ENCODE assay signal across 16 mouse cellular contexts in the genomic region with DNA sequence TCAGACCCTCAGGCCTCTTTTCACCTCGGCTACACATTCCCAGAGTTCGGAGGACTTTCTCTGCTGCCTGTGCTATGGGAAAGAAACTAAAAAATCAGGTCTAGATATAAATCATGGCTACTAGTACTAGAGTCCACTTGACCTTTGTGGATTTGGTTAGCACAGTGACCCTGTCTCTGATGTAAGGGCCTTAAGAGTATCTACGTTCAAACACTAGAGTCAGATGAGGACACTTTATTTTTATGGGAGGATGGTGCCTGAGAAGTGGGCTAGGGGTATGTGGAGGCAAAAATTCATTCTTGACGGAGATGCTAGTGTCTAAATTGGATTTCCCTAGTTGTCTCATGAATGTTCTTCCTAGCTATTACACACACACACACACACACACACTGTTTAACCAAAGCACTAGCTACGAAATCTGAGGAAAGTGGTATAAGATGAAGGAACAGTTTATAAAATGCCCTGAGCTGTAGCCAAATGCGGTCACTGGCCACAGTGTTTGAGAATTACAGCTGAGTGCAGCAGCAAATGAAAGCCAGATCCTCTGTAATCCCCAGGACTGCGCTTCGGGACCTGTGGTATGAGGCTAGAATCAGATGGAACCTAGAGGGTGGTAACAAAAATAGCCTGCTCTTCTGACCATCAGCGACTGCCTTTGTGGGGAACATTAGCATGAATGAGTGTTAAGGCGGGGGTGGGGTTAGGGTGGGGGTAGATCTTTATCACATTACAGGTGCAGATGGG.
DNase-seq lines count a peak whose midpoint lies in the region; ATAC-seq and TF ChIP-seq lines count a peak whose summit lies in the region.
"Had no signal": no experiment of that assay in that cellular context is flagged by ENCODE, and none has a peak within 500 bp of the region (broad histone marks: within the 10 kb centered on the region; RNA-seq: fewer than 3 reads in every experiment).

No protein-coding gene starts in this region.

- no peak for TF ChIP-seq CTCF in Patski (IDR thresholded peaks at IDR 0.05)

- DNase-seq in embryo, embryonic 10 days (ENCODE audit: low spot score) = peak; percentile 30
- DNase-seq in embryo, embryonic 9.5 days (ENCODE audit: extremely low spot score) = no peak
- DNase-seq in kidney, postnatal 14 days = no peak
- peak; percentile 99 for DNase-seq in Patski (ENCODE audit: low read depth, low spot score)
- peak; percentile 69 for DNase-seq in fibroblast of lung, adult 2 months (ENCODE audit: low read depth)
- no peak for DNase-seq in urinary bladder, adult 2 months (ENCODE audit: low spot score)
- DNase-seq: adrenal gland, postnatal 36 days; heart, adult 2 months; thymus, adult 2 months had no signal

- in situ Hi-C loops in Patski (cut with MboI; ENCODE audit: low pct_unique_long_range_greater_than_20kb) = loop anchor here (5.0 kb wide), 1 partner anchor 65 kb away; no protein-coding TSS in a partner anchor

- peak overlapping the region; percentile 91 for H3K27ac ChIP-seq in kidney, embryonic 16.5 days (ENCODE audit: low read length)
- H3K27ac ChIP-seq in intestine, embryonic 16.5 days (ENCODE audit: low read length) = no peak overlapping the region
- H3K27ac ChIP-seq: forebrain, embryonic 15.5 days; heart, adult 2 months; hindbrain, embryonic 13.5 days; intestine, embryonic 15.5 days; macrophage had no signal

- POLR2A ChIA-PET in Patski (lab: Charles Lee) = no interaction called here

- 0 out of 2 replicates have a peak overlapping the region, but pooled peaks have one; percentile 29 for H3K9ac ChIP-seq in kidney, embryonic 16.5 days (replicated peaks; ENCODE audit: low read length)
- H3K9ac ChIP-seq in intestine, embryonic 16.5 days (ENCODE audit: low read depth, low read length) = no peak overlapping the region
- H3K9ac ChIP-seq: forebrain, embryonic 15.5 days; hindbrain, embryonic 13.5 days; intestine, embryonic 15.5 days had no signal

- CTCF ChIA-PET in Patski (lab: Charles Lee) = no interaction called here

- WGBS in kidney, embryonic 16.5 days = 55% methylated on average over 10 of the region's 10 CpGs
- 60% methylated on average over 10 of the region's 10 CpGs for WGBS in intestine, embryonic 16.5 days

- H3K36me3 ChIP-seq in kidney, embryonic 16.5 days (ENCODE audit: insufficient read depth, low read length) = no peaks in the 10 kb centered on the region
- H3K36me3 ChIP-seq in intestine, embryonic 16.5 days (ENCODE audit: control insufficient read depth, insufficient read depth, low read length) = no peaks in the 10 kb centered on the region
- H3K36me3 ChIP-seq: forebrain, embryonic 15.5 days; hindbrain, embryonic 13.5 days; intestine, embryonic 15.5 days had no signal

- H3K9me3 ChIP-seq in kidney, embryonic 16.5 days (ENCODE audit: low read length) = no peaks in the 10 kb centered on the region
- H3K9me3 ChIP-seq in intestine, embryonic 16.5 days (ENCODE audit: control insufficient read depth, low read length) = no peaks in the 10 kb centered on the region
- H3K9me3 ChIP-seq: forebrain, embryonic 15.5 days; hindbrain, embryonic 13.5 days; intestine, embryonic 15.5 days had no signal

- H3K4me3 ChIP-seq in kidney, embryonic 16.5 days (ENCODE audit: low read length) = no peak overlapping the region
- no peak overlapping the region for H3K4me3 ChIP-seq in intestine, embryonic 16.5 days (ENCODE audit: low read length)
- H3K4me3 ChIP-seq: forebrain, embryonic 15.5 days; heart, adult 2 months; hindbrain, embryonic 13.5 days; intestine, embryonic 15.5 days had no signal

- H3K27me3 ChIP-seq in kidney, embryonic 16.5 days (ENCODE audit: insufficient read depth, low read length) = no peaks in the 10 kb centered on the region
- H3K27me3 ChIP-seq in Patski = no peaks in the 10 kb centered on the region
- no peaks in the 10 kb centered on the region for H3K27me3 ChIP-seq in intestine, embryonic 16.5 days (replicated peaks; ENCODE audit: control insufficient read depth, insufficient read depth, low read length)
- H3K27me3 ChIP-seq: forebrain, embryonic 15.5 days; hindbrain, embryonic 13.5 days; intestine, embryonic 15.5 days had no signal

- no peak overlapping the region for H3K4me2 ChIP-seq in kidney, embryonic 16.5 days (replicated peaks; ENCODE audit: low read depth, low read length)
- no peak overlapping the region for H3K4me2 ChIP-seq in intestine, embryonic 16.5 days (ENCODE audit: low read depth, low read length)
- H3K4me2 ChIP-seq: forebrain, embryonic 15.5 days; hindbrain, embryonic 13.5 days; intestine, embryonic 15.5 days had no signal

- no peak for ATAC-seq in kidney, embryonic 16.5 days (ENCODE audit: low FRiP score, low TSS enrichment)
- peak; percentile 72 for ATAC-seq in Patski
- no peak for ATAC-seq in intestine, embryonic 16.5 days
- ATAC-seq: activated CD4-positive, CD25-positive, alpha-beta regulatory T cell, adult 4 months; forebrain, embryonic 15.5 days; intestine, embryonic 15.5 days had no signal

- H3K4me1 ChIP-seq in kidney, embryonic 16.5 days (ENCODE audit: insufficient read depth, low read length) = peaks cover 31% of the 10 kb centered on the region
- 0 out of 2 replicates have a peak, but pooled peaks cover 5% of the 10 kb centered on the region for H3K4me1 ChIP-seq in intestine, embryonic 16.5 days (ENCODE audit: control insufficient read depth, insufficient read depth, low read length)

Comparison
In these comparisons a context has a peak if more than half of its experiments do, and no peak if none do; other contexts are left out.
1. DNase-seq: peak in embryo, embryonic 10 days (single experiment), Patski (single experiment) and fibroblast of lung, adult 2 months (single experiment); none in embryo, embryonic 9.5 days (single experiment), kidney, postnatal 14 days (single experiment) and urinary bladder, adult 2 months (single experiment).